Mouse (Mus musculus) heart, adult 2 months (tissue): Measurements from ENCODE around the gene Lmbrd2.

ENCODE experiments used
- CTCF ChIP-seq: fragments of 200-600 bp; IDR thresholded peaks from 2 replicates; pipeline ENCODE4 v1.8.1; 2022; ENCODE audit warnings: antibody characterized with exemption, mild to moderate bottlenecking, moderate library complexity
- EP300 ChIP-seq: fragments of 200-500 bp; IDR thresholded peaks from 2 replicates; pipeline ENCODE4 v1.6.1; 2011; ENCODE audit warnings: low read depth, low read length, control low read depth; ENCODE audit not compliant: insufficient read depth
- POLR2A ChIP-seq: fragments of 200-500 bp; IDR thresholded peaks from 2 replicates; pipeline ENCODE4 v1.6.1; 2011; ENCODE audit warnings: mild to moderate bottlenecking, low read depth, low read length, control low read depth; ENCODE audit not compliant: insufficient read depth

GRCm38 (mm10) chr15:9246345-9246744, 106.0 kb downstream of the Lmbrd2 start:
- TF ChIP-seq CTCF (no peak), POLR2A (no peak), EP300 (no peak)
